Mouse (Mus musculus): Measurements from ENCODE around the gene Tmx1.

- TF ChIP-seq CTCF (IDR thresholded peaks at IDR 0.05; ENCODE audit: borderline replicate concordance, insufficient read depth, low read depth, low read length) (no peak), POLR2A (IDR thresholded peaks at IDR 0.05; ENCODE audit: borderline replicate concordance, insufficient read depth, low read length) (no peak)
Measured at GRCm38 (mm10) chr12:70422322-70423118, 30.4 kb upstream of the Tmx1 start.

All from cerebellum, adult 2 months (tissue).